Mouse (Mus musculus): ENCODE measurements around the gene Antxr2. TPM values are rescaled to one million over a fixed set of nuclear protein-coding genes. Genes with fewer than 3 reads are reported as not detected.
A peak's percentile ranks its signal among the peaks of the same experiment; 100 is the strongest.

The Antxr2 gene
- polyA plus RNA-seq, 1 experiment from 2014 or later, result 21.7 TPM

- H3K4me1 ChIP-seq (replicated peaks), result no peaks in the 10 kb centered on the region
- H3K27ac ChIP-seq, result no peak overlapping the region
- no peak for ATAC-seq
- H3K4me3 ChIP-seq (replicated peaks), result no peak overlapping the region
- WGBS, result 93% methylated on average over 6 of the region's 6 CpGs
- H3K4me2 ChIP-seq (replicated peaks), result no peak overlapping the region
- no peak overlapping the region for H3K9ac ChIP-seq
- no peaks in the 10 kb centered on the region for H3K27me3 ChIP-seq (replicated peaks)
- H3K9me3 ChIP-seq, result no peaks in the 10 kb centered on the region
- H3K36me3 ChIP-seq, result 0 out of 2 replicates have a peak, but pooled peaks cover 7% of the 10 kb centered on the region
Measured at GRCm38 (mm10) chr5:97885427-97885826, 145.4 kb downstream of the Antxr2 start.

GRCm38 (mm10) chr5:97884110-97884509 lies 146.7 kb downstream of the Antxr2 start:
- Histone ChIP-seq H3K27me3 (replicated peaks) (no peaks in the 10 kb centered on the region), H3K4me3 (replicated peaks) (no peak overlapping the region)
- no peak for ATAC-seq

DNA sequence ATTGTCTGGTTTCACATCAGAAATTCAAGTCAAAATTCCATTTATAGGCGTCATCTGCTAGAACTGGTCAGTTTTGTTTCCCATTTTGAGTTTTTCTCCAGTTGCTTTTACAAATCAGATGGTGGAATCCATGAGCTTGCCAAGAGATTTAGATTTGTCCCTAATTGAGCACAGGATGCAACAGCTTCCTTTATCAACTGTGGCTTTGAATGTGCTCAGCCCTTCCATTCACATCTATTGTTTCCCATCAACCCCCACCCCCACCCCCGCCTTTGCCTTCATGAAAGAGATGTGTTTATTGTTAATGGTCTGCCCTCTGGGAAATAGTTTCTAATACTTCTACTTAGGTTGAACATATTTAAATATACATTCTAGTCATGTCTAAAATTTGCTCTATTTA lies 149.4 kb downstream of the Antxr2 start:
- no peaks in the 10 kb centered on the region for H3K9me3 ChIP-seq
- 80% methylated on average over 2 of the region's 2 CpGs for WGBS
- H3K36me3 ChIP-seq, result 0 out of 2 replicates have a peak, but pooled peaks cover 7% of the 10 kb centered on the region
- no peak overlapping the region for H3K9ac ChIP-seq
- no peak overlapping the region for H3K4me2 ChIP-seq (replicated peaks)
- H3K4me3 ChIP-seq (replicated peaks), result no peak overlapping the region
- H3K4me1 ChIP-seq (replicated peaks), result no peaks in the 10 kb centered on the region
- H3K27ac ChIP-seq, result no peak overlapping the region
- H3K27me3 ChIP-seq (replicated peaks), result no peaks in the 10 kb centered on the region
- ATAC-seq, result no peak

More at GRCm38 (mm10) chr5:97884110-97884509, 146.7 kb downstream of the Antxr2 start:
- no peak overlapping the region for H3K4me2 ChIP-seq (replicated peaks)
- 0 out of 2 replicates have a peak, but pooled peaks cover 7% of the 10 kb centered on the region for H3K36me3 ChIP-seq
- no peak overlapping the region for H3K9ac ChIP-seq
- H3K9me3 ChIP-seq, result no peaks in the 10 kb centered on the region
- WGBS, result 75% methylated on average over 3 of the region's 3 CpGs
- no peak overlapping the region for H3K27ac ChIP-seq
- no peaks in the 10 kb centered on the region for H3K4me1 ChIP-seq (replicated peaks)

GRCm38 (mm10) chr5:97880115-97880514 lies 150.7 kb downstream of the Antxr2 start:
- Histone ChIP-seq H3K36me3 (0 out of 2 replicates have a peak, but pooled peaks cover 3% of the 10 kb centered on the region), H3K4me1 (replicated peaks) (no peaks in the 10 kb centered on the region), H3K9ac (no peak overlapping the region), H3K9me3 (no peaks in the 10 kb centered on the region), H3K27ac (no peak overlapping the region), H3K27me3 (replicated peaks) (no peaks in the 10 kb centered on the region), H3K4me3 (replicated peaks) (no peak overlapping the region), H3K4me2 (replicated peaks) (no peak overlapping the region)
- 87% methylated on average over 8 of the region's 8 CpGs for WGBS
- no peak for ATAC-seq

- no peak overlapping the region for H3K4me2 ChIP-seq (replicated peaks)
- H3K36me3 ChIP-seq, result no peaks in the 10 kb centered on the region
- no peaks in the 10 kb centered on the region for H3K27me3 ChIP-seq (replicated peaks)
- H3K9me3 ChIP-seq, result no peaks in the 10 kb centered on the region
- H3K4me1 ChIP-seq (replicated peaks), result no peaks in the 10 kb centered on the region
- no peak overlapping the region for H3K27ac ChIP-seq
- H3K4me3 ChIP-seq (replicated peaks), result no peak overlapping the region
- H3K9ac ChIP-seq, result no peak overlapping the region
- ATAC-seq, result no peak
- 53% methylated on average over 3 of the region's 3 CpGs for WGBS
Measured at GRCm38 (mm10) chr5:97878871-97879270, 152.0 kb downstream of the Antxr2 start.

DNA sequence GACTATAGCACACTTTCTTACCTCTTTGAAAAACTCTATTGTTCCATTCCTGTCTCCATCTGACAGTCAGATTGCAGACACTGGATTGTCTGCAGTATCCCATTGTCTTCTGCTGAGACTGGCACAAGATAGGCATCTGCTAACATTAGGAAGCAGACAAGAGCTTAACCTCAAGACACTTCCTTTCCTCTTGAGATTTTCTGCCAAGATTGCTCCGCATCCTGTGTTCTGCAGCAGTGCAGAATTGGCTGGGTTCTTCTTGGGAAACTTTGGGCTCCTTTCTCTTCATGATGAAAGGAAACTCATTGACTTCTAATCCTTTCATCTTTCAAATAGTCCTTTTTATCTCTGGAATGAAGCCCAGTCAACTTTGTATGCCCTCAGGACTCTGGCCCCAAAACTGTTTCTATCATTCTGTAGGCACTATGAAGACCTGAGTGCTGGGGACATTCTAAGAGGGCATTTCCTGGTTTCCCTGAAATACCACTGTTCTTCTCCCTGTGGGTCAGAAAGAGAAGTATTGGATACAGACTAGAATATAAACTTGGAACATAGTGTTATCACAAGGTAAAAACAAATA lies 152.5 kb downstream of the Antxr2 start:
- Histone ChIP-seq H3K36me3 (no peaks in the 10 kb centered on the region), H3K9ac (no peak overlapping the region), H3K9me3 (no peaks in the 10 kb centered on the region), H3K27me3 (replicated peaks) (no peaks in the 10 kb centered on the region), H3K4me3 (replicated peaks) (no peak overlapping the region), H3K4me2 (replicated peaks) (no peak overlapping the region), H3K27ac (no peak overlapping the region), H3K4me1 (replicated peaks) (no peaks in the 10 kb centered on the region)
- WGBS, result 55% methylated on average over 1 of the region's 1 CpGs
- no peak for ATAC-seq

DNA sequence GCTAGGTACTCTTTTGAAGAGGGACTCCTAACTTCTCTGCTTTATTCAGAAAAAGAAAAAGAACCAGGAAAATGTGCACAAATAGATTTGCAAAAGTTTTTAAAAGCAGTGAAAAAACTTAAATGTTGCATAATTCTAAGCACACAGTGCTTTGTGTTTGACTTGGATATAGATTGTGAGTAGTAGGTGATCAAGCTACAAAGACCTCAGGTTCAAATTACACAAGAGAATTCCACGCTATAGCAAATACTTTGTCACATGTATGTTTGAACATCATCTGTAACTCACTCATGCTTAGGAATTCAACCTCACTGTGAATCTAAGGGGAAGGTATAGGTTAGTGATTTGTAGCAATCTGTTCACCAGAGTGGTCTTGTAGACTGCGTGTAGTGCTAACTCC lies 153.9 kb downstream of the Antxr2 start:
- Histone ChIP-seq H3K36me3 (no peaks in the 10 kb centered on the region), H3K9me3 (no peaks in the 10 kb centered on the region), H3K9ac (no peak overlapping the region), H3K4me3 (replicated peaks) (no peak overlapping the region), H3K27me3 (replicated peaks) (no peaks in the 10 kb centered on the region), H3K27ac (no peak overlapping the region), H3K4me2 (replicated peaks) (no peak overlapping the region), H3K4me1 (replicated peaks) (no peaks in the 10 kb centered on the region)
- 87% methylated on average over 2 of the region's 2 CpGs for WGBS
- no peak for ATAC-seq

DNA sequence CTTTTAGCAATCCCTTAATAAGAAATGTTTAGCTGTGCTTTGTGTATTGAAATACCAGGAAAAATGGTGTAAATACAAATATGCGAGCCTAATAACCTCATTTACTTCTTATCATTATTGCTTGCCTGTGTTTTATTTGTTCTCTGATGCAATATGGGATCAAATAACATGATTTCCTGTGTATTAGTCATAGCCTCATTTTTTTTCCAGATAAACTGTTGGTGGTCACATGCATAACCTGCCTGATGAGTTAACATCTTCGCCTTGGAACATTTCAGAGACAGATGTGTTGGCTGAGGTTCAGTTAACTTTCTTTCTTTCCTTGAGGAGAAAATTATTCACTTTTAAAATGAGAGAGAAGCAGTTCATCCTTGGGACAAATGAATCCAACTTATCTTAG lies 162.9 kb downstream of the Antxr2 start:
- Histone ChIP-seq H3K27me3 (replicated peaks) (no peaks in the 10 kb centered on the region), H3K4me2 (replicated peaks) (no peak overlapping the region), H3K9me3 (no peaks in the 10 kb centered on the region), H3K27ac (no peak overlapping the region), H3K4me3 (replicated peaks) (no peak overlapping the region), H3K4me1 (replicated peaks) (no peaks in the 10 kb centered on the region), H3K36me3 (no peaks in the 10 kb centered on the region), H3K9ac (no peak overlapping the region)
- no peak for ATAC-seq
- WGBS, result 73% methylated on average over 2 of the region's 2 CpGs

DNA sequence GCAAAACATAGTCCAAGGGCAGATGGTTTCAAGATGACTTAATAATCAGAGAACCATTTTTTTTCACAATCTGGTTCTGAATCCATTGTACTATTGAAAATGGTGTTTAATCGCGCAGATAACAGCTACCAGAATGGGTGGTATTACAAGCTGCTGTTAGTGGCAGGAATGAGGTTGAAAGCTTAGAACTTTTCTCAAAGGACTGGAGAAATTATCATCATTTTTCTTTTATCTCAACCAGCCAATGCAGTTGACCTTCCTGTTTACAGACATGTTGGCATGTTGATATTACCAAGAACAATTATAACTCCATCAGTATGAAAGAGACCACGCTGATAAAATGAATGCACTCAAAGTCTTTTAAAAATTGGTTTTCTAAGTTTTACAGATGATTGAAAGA lies 163.9 kb downstream of the Antxr2 start:
- Histone ChIP-seq H3K4me3 (replicated peaks) (no peak overlapping the region), H3K27me3 (replicated peaks) (no peaks in the 10 kb centered on the region), H3K27ac (no peak overlapping the region), H3K4me1 (replicated peaks) (no peaks in the 10 kb centered on the region), H3K9me3 (no peaks in the 10 kb centered on the region), H3K4me2 (replicated peaks) (no peak overlapping the region), H3K9ac (no peak overlapping the region), H3K36me3 (no peaks in the 10 kb centered on the region)
- WGBS, result 80% methylated on average over 3 of the region's 3 CpGs
- ATAC-seq, result no peak

DNA sequence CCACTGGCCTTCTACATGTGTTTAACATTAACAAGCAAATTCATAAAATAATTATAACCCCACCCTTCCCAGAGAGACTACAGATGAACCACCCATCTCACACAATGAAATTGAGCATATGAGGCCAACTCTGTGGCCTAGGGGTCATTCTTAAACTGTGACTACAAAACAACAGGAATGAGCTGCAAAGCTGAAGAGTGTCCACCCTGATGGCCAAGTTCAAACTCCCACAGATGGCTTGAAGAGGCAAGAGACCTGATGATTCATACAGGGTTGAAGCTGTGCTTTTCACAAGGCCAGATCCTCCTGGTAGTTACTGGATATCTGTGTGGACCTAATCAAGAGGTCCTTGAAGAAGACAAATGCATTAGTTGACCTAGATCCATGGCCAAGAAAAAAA lies 173.7 kb downstream of the Antxr2 start:
- Histone ChIP-seq H3K4me3 (replicated peaks) (no peak overlapping the region), H3K36me3 (no peaks in the 10 kb centered on the region), H3K4me1 (replicated peaks) (no peaks in the 10 kb centered on the region), H3K9ac (no peak overlapping the region), H3K4me2 (replicated peaks) (no peak overlapping the region), H3K9me3 (no peaks in the 10 kb centered on the region), H3K27me3 (replicated peaks) (no peaks in the 10 kb centered on the region), H3K27ac (no peak overlapping the region)
- no peak for ATAC-seq

- Histone ChIP-seq H3K9ac (no peak overlapping the region), H3K4me3 (replicated peaks) (no peak overlapping the region), H3K27ac (no peak overlapping the region), H3K4me2 (replicated peaks) (no peak overlapping the region), H3K36me3 (no peaks in the 10 kb centered on the region), H3K4me1 (replicated peaks) (no peaks in the 10 kb centered on the region), H3K27me3 (replicated peaks) (no peaks in the 10 kb centered on the region), H3K9me3 (no peaks in the 10 kb centered on the region)
- WGBS, result 93% methylated on average over 5 of the region's 5 CpGs
- ATAC-seq, result no peak
Measured at GRCm38 (mm10) chr5:97851981-97852748, 178.7 kb downstream of the Antxr2 start.

DNA sequence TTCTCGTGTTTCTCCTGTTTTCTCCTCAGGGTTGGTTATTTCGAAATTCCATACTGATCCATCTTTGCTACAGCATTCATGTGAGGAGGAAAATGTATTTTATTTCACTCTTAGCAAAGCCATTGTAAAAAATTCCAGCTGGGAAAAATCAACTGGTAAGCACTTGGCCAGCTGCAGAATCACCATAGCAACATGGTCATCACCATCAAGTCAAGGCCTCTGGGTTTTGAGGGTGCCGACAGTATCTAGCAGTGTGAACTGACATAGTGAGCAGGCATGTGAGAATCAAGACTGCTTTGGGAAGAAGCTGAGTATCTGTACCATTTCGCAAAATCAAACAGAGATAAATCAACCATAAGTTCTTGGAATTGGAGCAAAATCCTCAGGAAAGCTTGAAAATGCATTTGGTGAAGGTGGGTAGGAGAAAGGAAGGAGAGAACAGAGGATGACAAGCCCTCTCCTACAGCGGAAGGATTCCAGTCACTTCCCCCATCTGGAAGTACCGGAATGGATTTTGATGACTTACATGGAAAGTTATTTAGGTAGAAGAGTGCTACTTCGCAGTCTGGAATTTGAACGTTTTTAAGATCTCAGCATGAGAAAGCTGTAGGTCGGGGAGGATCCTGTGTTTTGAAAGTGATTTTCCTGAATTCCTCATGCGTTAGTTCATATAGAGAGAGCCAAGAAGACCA lies 183.5 kb downstream of the Antxr2 start:
- WGBS, result 49% methylated on average over 10 of the region's 10 CpGs
- 0 out of 2 replicates have a peak, but pooled peaks have one; percentile 59 for ATAC-seq
- peak overlapping the region; percentile 51; the same call in 1 of the 2 replicates for H3K27ac ChIP-seq
- H3K4me3 ChIP-seq (replicated peaks), result no peak overlapping the region
- H3K27me3 ChIP-seq (replicated peaks), result no peaks in the 10 kb centered on the region
- no peaks in the 10 kb centered on the region for H3K9me3 ChIP-seq
- no peak overlapping the region for H3K9ac ChIP-seq
- no peaks in the 10 kb centered on the region for H3K36me3 ChIP-seq
- no peak overlapping the region for H3K4me2 ChIP-seq (replicated peaks)
- H3K4me1 ChIP-seq (replicated peaks), result no peaks in the 10 kb centered on the region
